Mouse (Mus musculus) left cerebral cortex, adult 8-10 months (tissue): Measurements from ENCODE around the gene Olfr410. TPM values are rescaled to one million over a fixed set of nuclear protein-coding genes. Genes with fewer than 3 reads are reported as not detected.

Experiments used
- DNase-seq, 2 experiments: peaks; one replicate each; pipeline ENCODE4 v3.0.0; 2022; ENCODE audit warnings: low spot score in 2 of 2
- total RNA-seq, 4 experiments: library from RNA; stranded (reverse); gene quantifications; 2 replicates each; pipeline ENCODE4 v1.2.4; 2022

Olfr410 gene
- total RNA-seq: not detected

- DNase-seq: no peak
Observed at GRCm38 (mm10) chr11:74337931-74338330, at the start of gene Olfr410. Gene Olfr410, minus strand, starts transcription at chr11:74338031.

- DNase-seq: no peak
Observed at GRCm38 (mm10) chr11:74387203-74387602, 49.4 kb upstream of the Olfr410 start.

- no peak for DNase-seq
Observed at GRCm38 (mm10) chr11:74385674-74386073, 47.8 kb upstream of the Olfr410 start.

GRCm38 (mm10) chr11:74379166-74379873, 41.5 kb upstream of the Olfr410 start:
- no peak for DNase-seq

GRCm38 (mm10) chr11:74376847-74377246, 39.0 kb upstream of the Olfr410 start:
- DNase-seq: peak in 1 of 2 experiments; percentile 52

- peak in 1 of 2 experiments; percentile 88 for DNase-seq
Observed at GRCm38 (mm10) chr11:74371393-74372100, 33.7 kb upstream of the Olfr410 start.

- no peak for DNase-seq
Observed at GRCm38 (mm10) chr11:74361769-74362168, 23.9 kb upstream of the Olfr410 start, which contains the start of gene Olfr412. Gene Olfr412, plus strand, starts transcription at chr11:74362069.

- no peak for DNase-seq
Observed at GRCm38 (mm10) chr11:74352550-74352949, 14.7 kb upstream of the Olfr410 start, which contains the start of gene Olfr411. Gene Olfr411, minus strand, starts transcription at chr11:74352650.

GRCm38 (mm10) chr11:74328781-74329180, 9.1 kb downstream of the Olfr410 start:
- DNase-seq: no peak

- no peak for DNase-seq
Observed at GRCm38 (mm10) chr11:74326044-74326443, 11.8 kb downstream of the Olfr410 start.

- no peak for DNase-seq
Observed at GRCm38 (mm10) chr11:74287256-74287655, 50.6 kb downstream of the Olfr410 start.

GRCm38 (mm10) chr11:74283436-74283835, 54.4 kb downstream of the Olfr410 start, which contains the start of gene Olfr59:
Gene Olfr59, plus strand, starts transcription at chr11:74283736.
- no peak for DNase-seq

Other genes starting within 250 kb of the Olfr410 start
- gene Olfr401, start 224.3 kb downstream of the Olfr410 start, total RNA-seq: not detected
- gene Olfr402, start 184.5 kb downstream of the Olfr410 start, total RNA-seq: not detected
- gene Olfr403, start 151.8 kb downstream of the Olfr410 start, total RNA-seq: not detected
- not detected for gene Olfr43, start 126.7 kb downstream of the Olfr410 start, total RNA-seq
- not detected for gene Olfr406, start 78.2 kb downstream of the Olfr410 start, total RNA-seq
- not detected for gene Olfr59, start 54.3 kb downstream of the Olfr410 start, total RNA-seq
- not detected for gene Olfr411, start 14.6 kb upstream of the Olfr410 start, total RNA-seq
- not detected for gene Olfr412, start 24.0 kb upstream of the Olfr410 start, total RNA-seq